Mouse (Mus musculus) erythroid progenitor cell, adult 5-6 weeks (primary cell): ENCODE measurements around the gene Mpc2. TPM values are rescaled to one million over a fixed set of nuclear protein-coding genes. Genes with fewer than 3 reads are reported as not detected.

Experiments
- ATAC-seq: replicated peaks from 2 replicates; pipeline ENCODE4 v1.8.0; 2016; ENCODE audit warnings: moderate number of reproducible peaks, mild to moderate bottlenecking, moderate TSS enrichment, inconsistent platforms; ENCODE audit not compliant: poor library complexity, low FRiP score, severe bottlenecking
- total RNA-seq, 2 experiments: library from RNA; stranded (forward) in 1 of 2; stranded (reverse) in 1 of 2; fragments of 150-400 nt in 1 of 2; fragments of 186-747, 209-891 nt in 1 of 2; gene quantifications; 2 replicates each; pipeline versions ENCODE4 v1.2.3 to v1.2.4; 2015 to 2017; ENCODE audit warnings: low replicate concordance in 2 of 2

Mpc2 gene
- 91.2 and 119 TPM in 2 replicates for total RNA-seq (2015; ENCODE audit: low replicate concordance)
- total RNA-seq (2017; ENCODE audit: low replicate concordance) = 141 and 142 TPM in 2 replicates

GRCm38 (mm10) chr1:165460360-165460800 lies at the start of gene Mpc2, which contains the start of gene Dcaf6:
Gene Mpc2, plus strand, starts transcription at chr1:165460637.
Gene Dcaf6, minus strand, starts transcription at chr1:165460475.
- peak; percentile 81 for ATAC-seq

GRCm38 (mm10) chr1:165421357-165421915 lies 39.0 kb upstream of the Mpc2 start:
- no peak for ATAC-seq

GRCm38 (mm10) chr1:165426254-165426653 lies 34.2 kb upstream of the Mpc2 start:
- ATAC-seq = peak; percentile 100

- no peak for ATAC-seq
These were observed 27.6 kb upstream of the Mpc2 start for GRCm38 (mm10) chr1:165432883-165433282.

GRCm38 (mm10) chr1:165438289-165439021 lies 22.0 kb upstream of the Mpc2 start:
- ATAC-seq = no peak

- ATAC-seq = no peak
These were observed 19.6 kb upstream of the Mpc2 start for GRCm38 (mm10) chr1:165440788-165441187.

- ATAC-seq = peak; percentile 55
These were observed 19.2 kb upstream of the Mpc2 start for GRCm38 (mm10) chr1:165441201-165441600.

- no peak for ATAC-seq
These were observed 18.7 kb upstream of the Mpc2 start for GRCm38 (mm10) chr1:165441719-165442118.

GRCm38 (mm10) chr1:165459041-165459502 lies 1.4 kb upstream of the Mpc2 start:
- no peak for ATAC-seq

- ATAC-seq = peak; percentile 27; the same call in 1 of the 2 replicates
These were observed 795 bp upstream of the Mpc2 start for GRCm38 (mm10) chr1:165459503-165460181.

GRCm38 (mm10) chr1:165460801-165461377 lies 452 bp downstream of the Mpc2 start:
- peak; percentile 85 for ATAC-seq

- ATAC-seq = no peak
These were observed 1.2 kb downstream of the Mpc2 start for GRCm38 (mm10) chr1:165461681-165462080.

- ATAC-seq = no peak
These were observed 2.4 kb downstream of the Mpc2 start for GRCm38 (mm10) chr1:165462861-165463260.

GRCm38 (mm10) chr1:165464574-165464973 lies 4.1 kb downstream of the Mpc2 start:
- no peak for ATAC-seq

- no peak for ATAC-seq
These were observed 8.5 kb downstream of the Mpc2 start for GRCm38 (mm10) chr1:165468971-165469370.

- ATAC-seq = no peak
These were observed 9.3 kb downstream of the Mpc2 start for GRCm38 (mm10) chr1:165469717-165470116.

GRCm38 (mm10) chr1:165471490-165471889 lies 11.1 kb downstream of the Mpc2 start:
- ATAC-seq = no peak

- no peak for ATAC-seq
These were observed 24.3 kb downstream of the Mpc2 start, which contains the start of gene Adcy10 for GRCm38 (mm10) chr1:165484688-165485233. Gene Adcy10, plus strand, starts transcription at chr1:165485183.

GRCm38 (mm10) chr1:165486108-165486507 lies 25.7 kb downstream of the Mpc2 start:
- ATAC-seq = no peak

- ATAC-seq = no peak
These were observed 28.8 kb downstream of the Mpc2 start for GRCm38 (mm10) chr1:165489197-165489596.
